Mouse (Mus musculus) heart, adult 2 months (tissue): ENCODE measurements around the gene Olfr262.
"Not testable (repeated sequence)": the region's sequence is repeated elsewhere in the genome, so short reads cannot be mapped to it uniquely, and the experiment has no call there.

Source experiments
- CTCF ChIP-seq: fragments of 200-600 bp; IDR thresholded peaks from 2 replicates; pipeline ENCODE4 v1.8.1; 2022; ENCODE audit warnings: antibody characterized with exemption, mild to moderate bottlenecking, moderate library complexity
- EP300 ChIP-seq: fragments of 200-500 bp; IDR thresholded peaks from 2 replicates; pipeline ENCODE4 v1.6.1; 2011; ENCODE audit warnings: low read depth, low read length, control low read depth; ENCODE audit not compliant: insufficient read depth

GRCm38 (mm10) chr19:12232496-12232895 lies 9.0 kb downstream of the Olfr262 start, which contains the start of gene Olfr1432:
- TF ChIP-seq CTCF, EP300: not testable (repeated sequence)
